Mouse (Mus musculus) left cerebral cortex, adult 9 months (tissue): ENCODE results near the gene Zc3h10.
"Not testable (repeated sequence)": the region's sequence is repeated elsewhere in the genome, so short reads cannot be mapped to it uniquely, and the experiment has no call there.

Experiments used
- DNase-seq, 2 experiments: peaks; one replicate each; pipeline ENCODE4 v3.0.0; 2022; ENCODE audit warnings: low spot score in 2 of 2

The Zc3h10 gene

DNA sequence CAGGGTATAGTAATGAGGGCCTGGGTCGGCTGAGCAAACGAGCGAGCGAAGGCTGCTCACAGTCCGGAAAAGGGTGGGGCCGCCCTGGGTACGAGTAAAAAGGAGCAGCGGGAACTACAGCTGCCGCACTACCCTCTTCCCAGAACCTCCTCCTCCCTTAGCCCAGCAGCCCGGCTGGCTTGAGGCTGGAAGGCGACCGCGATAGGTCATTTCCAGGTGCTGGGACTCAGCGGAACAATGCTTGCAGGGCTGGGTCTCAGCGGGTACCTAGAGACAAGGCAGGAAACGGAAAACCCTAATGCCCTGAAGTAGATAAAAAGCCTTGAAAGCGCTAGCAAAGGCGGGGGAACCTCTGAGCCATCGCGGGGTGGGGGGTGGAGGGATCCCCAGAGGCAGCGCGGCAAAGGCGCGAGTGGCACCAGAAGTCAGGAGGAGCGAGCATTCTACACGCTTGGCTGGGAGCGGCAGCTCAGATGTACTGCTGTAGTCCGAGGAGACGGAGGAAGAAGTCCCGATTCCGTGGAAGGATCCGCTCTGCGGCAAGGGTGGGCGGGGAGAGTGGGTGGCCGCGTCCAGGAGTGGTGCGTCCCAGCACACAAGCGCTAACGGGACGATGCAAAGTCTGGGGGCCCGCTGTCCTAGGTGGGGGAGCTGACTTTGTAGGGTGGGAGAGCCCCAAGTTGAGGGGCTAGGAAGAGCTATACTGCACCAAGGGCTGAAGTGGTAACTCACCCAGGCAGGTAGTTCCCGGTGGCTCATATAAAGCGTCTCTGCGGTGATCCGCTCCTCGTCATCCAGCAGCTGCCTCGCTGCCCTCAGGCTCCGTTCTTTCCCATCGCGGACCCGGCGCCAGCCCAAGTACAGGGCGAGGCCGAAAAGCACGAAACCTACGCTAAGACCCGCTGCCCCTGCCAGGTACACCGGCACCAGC, 22.6 kb downstream of the Zc3h10 start:
- peak in 1 of 2 experiments; percentile 43 for DNase-seq

DNA sequence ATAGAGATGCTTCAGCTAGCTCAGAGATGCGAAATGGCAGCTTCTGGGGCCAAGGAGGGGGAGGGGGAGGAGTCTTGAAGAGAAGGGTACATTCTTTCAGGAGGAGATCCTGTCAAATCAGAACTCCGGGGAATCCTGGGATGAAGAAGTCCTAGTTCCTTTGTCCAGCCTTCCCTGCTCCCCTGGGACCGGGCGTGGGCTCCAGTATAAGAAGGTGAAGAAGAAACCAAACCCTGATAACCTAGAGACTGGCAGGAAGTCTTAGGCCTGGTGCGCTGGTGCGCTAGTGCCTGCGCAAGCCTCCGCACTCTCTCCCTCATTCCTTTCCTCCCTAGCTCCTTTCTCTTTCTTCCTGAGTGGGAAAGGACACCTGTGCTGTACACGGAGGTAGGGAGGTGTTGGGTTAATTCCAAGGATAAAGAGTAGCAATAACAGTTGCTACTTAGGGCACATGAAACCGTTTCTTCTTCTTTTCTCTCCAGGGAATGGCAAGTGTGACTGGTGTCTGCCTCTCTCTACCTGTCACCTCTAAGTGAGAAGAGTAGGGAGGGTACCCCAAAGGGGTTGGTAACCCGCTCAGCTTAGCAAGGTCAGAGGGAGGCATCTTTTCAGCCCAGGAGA, 23.4 kb downstream of the Zc3h10 start:
- no peak for DNase-seq

- no peak for DNase-seq
Observed at GRCm38 (mm10) chr10:128522351-128522750, 25.2 kb downstream of the Zc3h10 start.

DNA sequence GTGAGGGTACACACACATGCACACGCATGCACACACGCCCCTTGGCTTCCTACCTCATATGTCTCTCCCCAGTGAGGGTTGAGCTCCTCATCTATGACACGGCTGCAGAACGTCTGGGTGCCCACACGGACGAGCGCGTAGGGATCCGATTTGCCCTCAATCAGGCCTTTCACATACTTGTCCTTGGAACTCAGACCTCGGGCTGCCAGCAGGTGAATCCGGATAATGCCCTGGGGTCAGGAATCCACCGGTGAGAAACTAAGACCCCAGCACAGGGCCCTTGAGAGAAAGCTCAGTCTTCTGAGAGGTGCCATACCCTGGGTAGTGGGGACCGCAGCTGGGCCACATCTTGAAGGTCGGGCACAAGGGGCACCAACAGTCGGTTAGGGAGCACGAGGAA, 27.0 kb downstream of the Zc3h10 start:
- DNase-seq = no peak

DNA sequence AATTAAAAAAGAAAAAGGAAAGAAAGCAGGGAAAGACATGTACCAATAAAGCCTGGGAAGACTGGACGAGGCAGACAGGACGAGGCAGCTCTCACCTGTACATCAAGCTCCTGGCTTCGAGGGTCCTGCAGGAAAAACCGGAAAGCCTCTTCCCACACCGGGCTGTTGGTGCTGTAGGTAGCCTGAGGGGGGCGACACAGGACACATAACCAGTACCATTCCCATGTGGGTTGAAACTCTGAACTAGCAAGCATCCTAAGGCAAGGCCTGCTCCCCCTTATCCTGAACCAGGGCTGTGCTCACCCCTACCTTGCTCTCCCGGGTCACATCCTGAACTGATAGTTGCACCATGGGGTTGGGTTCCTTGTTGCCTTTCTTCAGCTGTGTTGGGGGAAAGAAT, 28.7 kb downstream of the Zc3h10 start:
- peak in 1 of 2 experiments; percentile 42 for DNase-seq

DNA sequence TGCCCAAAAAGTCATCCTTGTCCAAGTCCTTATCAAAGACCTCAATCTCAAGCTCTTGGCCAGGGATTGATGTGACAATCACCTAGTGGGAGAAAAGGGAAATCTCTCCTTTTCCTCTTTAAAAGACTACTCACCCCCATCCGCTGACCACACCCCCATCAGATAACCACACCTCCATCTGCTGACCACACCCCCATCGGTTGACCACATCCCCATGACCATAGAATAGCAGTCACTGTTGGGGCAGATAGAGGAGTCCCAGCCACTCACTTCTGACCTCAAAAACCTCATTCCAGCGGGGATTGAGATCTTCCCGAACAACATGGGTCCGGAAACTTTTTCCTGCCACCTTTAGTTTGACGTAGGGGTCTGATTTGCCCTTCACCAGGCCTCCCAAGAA, 30.9 kb downstream of the Zc3h10 start:
- no peak for DNase-seq

DNA sequence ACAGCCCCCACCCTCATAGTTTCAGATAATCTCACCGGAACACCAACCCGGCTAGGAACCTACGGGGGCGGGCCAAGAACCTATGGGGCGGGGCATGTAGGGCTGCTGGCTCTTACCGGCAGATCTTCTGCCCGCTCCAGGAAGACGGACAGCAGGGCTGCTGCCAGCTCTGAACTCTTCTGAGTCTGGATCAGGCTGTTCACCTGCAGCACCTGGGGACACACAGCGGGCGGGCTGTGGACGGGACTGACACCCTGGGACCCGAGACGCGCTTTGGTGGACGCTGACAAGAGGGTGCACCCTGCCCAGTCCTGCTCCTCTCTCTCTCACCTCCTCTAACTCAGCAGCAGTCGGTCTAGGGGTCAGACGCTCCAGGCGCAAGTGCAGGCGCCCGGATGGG, 31.5 kb downstream of the Zc3h10 start:
- DNase-seq = no peak

DNA sequence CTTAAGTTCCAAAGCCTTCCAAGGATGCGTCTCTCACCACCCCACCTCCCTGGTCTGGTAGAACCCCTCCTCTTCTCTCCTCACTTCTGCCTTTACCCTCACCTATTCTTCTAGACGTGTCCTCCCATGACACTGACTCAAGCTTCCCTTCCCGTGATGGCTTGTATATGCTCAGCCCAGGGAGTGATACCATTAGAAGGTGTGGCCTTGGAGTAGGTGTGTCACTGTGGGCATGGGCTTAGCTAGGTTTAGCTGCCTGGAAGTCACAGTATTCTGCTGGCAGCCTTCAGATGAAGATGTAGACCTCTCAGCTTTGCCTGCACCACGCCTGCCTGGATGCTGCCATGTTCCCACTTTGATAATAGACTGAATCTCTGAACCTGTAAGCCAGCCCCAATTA, 32.5 kb downstream of the Zc3h10 start:
- DNase-seq = no peak

DNA sequence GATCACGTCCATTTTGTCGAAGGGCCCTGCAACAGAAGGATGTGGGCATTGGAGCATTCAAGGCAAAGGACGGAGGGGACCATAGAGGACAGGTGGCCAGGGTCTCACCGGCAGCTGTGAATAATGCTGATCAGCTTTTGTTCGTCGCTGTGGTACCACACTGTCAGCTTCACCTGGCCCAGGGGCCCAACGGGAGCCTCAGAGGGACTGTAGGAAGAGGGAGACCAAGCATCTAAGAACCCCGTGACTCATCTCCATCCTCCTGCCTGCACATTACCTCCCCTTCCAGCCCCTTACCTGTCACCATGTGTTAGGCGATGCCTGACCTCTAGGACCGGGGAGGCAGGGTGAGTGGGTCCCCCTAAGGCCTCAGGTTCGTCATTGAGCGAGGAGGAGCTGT, 35.8 kb downstream of the Zc3h10 start:
- no peak for DNase-seq

DNA sequence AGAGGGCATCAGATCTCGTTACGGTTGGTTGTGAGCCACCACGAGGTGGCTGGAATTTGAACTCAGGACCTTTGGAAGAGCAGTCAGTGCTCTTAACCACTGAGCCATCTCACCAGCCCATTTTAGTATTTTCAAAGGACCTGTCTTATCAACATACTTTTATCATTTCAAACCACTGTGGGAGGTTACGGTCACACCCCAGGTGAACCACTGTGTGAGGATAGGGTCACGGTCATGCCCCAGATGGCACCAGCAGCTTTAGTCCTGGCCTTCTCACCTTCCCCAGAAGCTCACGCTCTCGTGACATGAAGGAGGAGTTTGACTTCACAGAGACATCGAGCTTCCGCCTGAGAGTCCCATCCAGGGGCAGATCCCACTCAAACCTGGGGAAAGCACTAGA, 36.4 kb downstream of the Zc3h10 start:
- DNase-seq = no peak

DNA sequence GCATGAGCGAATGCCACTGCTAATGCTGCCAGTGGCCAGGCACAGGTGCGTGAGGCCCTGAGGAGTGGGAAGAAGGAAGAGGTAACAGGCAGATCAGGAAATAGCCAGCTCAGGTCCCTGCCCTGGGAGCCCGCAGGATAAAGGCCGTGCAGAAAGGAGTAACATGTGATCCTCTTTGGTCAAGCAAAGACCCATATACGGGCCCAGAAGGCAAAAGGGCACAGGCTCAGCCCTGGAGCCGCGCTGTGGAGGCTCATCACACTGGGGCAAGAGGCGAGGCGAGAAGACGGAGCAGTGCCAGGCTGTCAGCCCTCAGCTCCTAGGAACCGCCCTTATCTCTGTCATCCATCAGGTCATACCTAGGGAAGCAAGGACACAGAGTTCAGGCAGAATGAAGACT, 37.3 kb downstream of the Zc3h10 start:
- DNase-seq = no peak

GRCm38 (mm10) chr10:128509831-128510230, 37.7 kb downstream of the Zc3h10 start:
- DNase-seq = no peak

- DNase-seq = no peak
Observed at GRCm38 (mm10) chr10:128509203-128509602, 38.4 kb downstream of the Zc3h10 start.

DNA sequence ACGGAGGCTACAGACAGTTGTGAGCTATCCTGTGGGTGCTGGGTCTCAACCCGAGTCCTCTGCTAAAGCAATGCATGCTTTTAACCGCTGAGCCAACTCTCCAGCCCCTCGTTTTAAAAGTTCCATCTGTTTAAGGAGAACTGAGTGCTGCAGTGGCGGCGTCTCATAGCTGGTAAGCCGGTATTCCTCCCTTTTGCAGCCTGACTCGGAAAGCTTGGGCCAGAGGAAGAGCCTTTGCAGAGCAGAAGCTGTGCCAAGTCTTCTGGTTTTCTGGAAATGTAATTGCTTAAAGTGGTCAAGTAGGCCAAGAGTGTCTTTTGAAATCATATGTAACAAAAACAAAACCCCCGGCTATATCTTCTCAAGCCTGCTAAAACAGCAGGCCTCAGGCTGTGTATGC, 39.3 kb downstream of the Zc3h10 start:
- DNase-seq = no peak

- no peak for DNase-seq
Observed at GRCm38 (mm10) chr10:128505974-128506373, 41.6 kb downstream of the Zc3h10 start.

DNA sequence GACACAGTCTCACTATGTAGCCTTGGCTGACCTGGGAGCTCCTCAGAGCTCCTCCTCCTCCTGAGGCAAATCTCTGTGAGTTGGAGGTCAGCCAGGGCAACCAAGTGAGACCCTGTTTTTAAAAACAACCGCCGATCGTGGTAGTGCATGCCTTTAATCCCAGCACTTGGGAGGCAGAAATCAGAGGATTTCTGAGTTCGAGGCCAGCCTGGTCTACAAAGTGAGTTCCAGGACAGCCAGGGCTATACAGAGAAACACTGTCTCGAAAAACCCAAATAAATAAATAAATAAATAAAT, 42.3 kb downstream of the Zc3h10 start:
- DNase-seq = not testable (repeated sequence)

DNA sequence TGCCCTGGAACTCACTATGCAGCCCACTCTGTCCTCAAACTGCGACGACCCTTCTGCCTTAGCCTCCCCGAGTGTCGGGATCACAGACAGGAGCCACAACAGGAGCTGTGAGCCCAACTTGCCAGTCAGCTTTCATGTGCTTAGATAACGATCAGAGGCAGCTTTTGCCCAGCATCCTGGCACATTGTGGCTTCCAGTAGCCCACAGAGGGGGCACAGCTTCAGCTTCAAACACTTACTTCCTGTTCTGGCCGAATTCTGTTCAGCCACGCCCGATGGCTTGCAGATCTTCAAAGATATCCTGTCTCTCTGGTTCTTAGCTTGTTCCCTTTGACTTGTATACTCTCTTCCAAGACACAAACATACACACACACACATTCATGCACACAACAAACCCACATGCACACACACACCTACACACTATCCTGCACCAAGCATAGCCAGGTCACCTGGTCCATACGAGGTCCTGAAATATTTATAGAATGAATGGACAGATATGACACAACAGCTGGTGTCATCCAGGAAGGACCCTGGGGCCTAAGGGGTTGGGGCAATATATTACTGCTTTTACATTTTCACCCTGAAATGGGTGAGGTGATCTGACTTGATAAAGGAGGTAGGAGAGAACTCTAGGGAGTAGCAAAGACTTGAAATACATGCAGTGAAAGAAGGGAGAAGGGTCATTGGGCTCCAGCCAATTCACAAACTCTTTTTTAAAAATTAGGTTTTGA, 42.8 kb downstream of the Zc3h10 start:
- DNase-seq = no peak

- DNase-seq = no peak
Observed at GRCm38 (mm10) chr10:128504012-128504411, 43.6 kb downstream of the Zc3h10 start.

GRCm38 (mm10) chr10:128503532-128503931, 44.0 kb downstream of the Zc3h10 start:
- no peak for DNase-seq

DNA sequence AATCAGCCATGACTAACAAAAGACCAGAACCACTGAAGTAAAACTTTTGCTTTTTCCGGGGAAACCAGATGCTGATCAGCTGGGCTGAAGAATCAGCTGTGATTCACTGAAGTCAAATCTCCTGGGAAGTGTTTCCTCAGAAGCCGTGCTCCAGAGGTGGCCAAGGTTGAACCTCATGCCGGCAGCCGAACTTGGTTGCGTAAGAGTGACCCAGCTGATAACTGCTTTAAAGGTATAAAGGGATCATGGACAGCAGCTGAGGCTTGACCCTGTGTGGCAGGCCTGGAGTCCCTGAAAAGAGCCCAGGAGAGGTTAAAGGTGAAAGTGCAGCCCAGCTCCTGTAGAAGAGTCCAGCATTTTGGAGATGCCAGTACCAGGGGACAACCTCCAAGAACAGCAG, 45.2 kb downstream of the Zc3h10 start:
- no peak for DNase-seq

DNA sequence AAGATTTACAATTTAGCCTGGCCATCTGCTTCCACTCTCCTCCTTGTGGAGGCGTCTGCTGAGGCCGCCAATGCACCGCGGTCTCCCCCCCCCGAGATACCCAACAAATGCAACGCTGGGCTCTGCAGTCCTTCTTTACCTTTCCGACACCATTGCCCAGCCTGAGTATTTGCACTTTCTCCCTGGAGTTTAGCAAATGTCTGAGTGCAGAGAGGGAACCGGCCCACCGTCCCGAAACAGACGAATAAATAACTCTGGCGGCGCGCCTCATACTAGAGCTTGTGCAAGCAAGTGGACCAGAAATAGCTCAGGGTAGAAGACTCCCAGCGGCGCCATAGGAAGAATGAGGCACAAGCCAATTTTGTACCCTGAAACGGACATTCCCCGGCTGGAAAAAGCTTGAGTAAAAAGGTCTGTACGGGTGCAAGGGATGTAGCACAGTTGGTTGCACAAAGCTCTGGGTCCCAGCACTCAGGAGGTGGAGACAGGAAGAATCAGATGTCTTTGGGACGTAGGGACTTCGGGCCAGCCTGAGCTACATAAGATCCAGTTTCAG, 48.4 kb downstream of the Zc3h10 start:
- peak in 1 of 2 experiments; percentile 70 for DNase-seq

DNA sequence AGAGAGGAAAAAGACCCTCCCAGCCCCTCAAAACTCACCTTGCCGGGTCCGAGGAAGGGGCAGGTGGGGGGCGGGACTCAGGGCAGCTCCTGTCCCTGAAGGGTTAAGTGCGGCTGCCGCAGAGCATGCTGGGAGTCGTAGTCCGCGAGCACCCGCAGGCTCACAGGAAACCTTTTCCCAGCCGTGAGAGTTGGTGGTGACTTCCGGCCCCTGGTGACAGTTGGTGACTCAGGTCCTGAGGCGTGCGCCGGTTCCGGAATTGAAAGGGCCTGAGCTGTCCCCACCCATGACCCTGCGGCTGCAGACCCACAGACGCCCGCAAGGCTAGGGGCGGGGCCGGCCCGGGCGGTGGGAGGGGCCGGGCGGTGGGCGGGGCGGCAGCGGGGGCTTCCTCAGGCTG, 49.0 kb downstream of the Zc3h10 start, which contains the start of gene Myl6b:
Myl6b (minus strand) TSS at position 96 of the 400 bp plus-strand sequence.
- peak; percentile 93 to 96 for DNase-seq
